ENCODE assay signal across 8 mouse cellular contexts in genomic region chr11:110409776-110410175, GRCm38 (mm10). TPM values are rescaled to one million over a fixed set of nuclear protein-coding genes. Genes with fewer than 3 reads are reported as not detected.
DNase-seq lines count a peak whose midpoint lies in the region; ATAC-seq and TF ChIP-seq lines count a peak whose summit lies in the region.

No protein-coding gene starts in this region.

- peak; percentile 19; the same call in 1 of the 2 replicates for ATAC-seq in liver, embryonic 15.5 days (ENCODE audit: insufficient read depth)
- ATAC-seq in cerebellum, adult (ENCODE audit: insufficient number of reproducible peaks, low FRiP score, low TSS enrichment): no peak

- no peak for TF ChIP-seq POLR2A in lung, adult 2 months (IDR thresholded peaks at IDR 0.05; ENCODE audit: borderline replicate concordance, extremely low read depth, low read depth, low read length)

- no peak overlapping the region for H3K9ac ChIP-seq in liver, embryonic 15.5 days

- no peak overlapping the region for H3K4me2 ChIP-seq in liver, embryonic 15.5 days

- H3K4me1 ChIP-seq in lung, adult 2 months (ENCODE audit: control insufficient read depth, insufficient read depth, low read length): no peaks in the 10 kb centered on the region; the same call in 1 of the 2 replicates
- peaks cover 17% of the 10 kb centered on the region for H3K4me1 ChIP-seq in liver, embryonic 15.5 days (replicated peaks)
- no peaks in the 10 kb centered on the region for H3K4me1 ChIP-seq in embryonic facial prominence, embryonic 10.5 days

- no peaks in the 10 kb centered on the region for H3K27me3 ChIP-seq in liver, embryonic 15.5 days
- H3K27me3 ChIP-seq in embryonic facial prominence, embryonic 10.5 days (replicated peaks; ENCODE audit: low read depth, poor library complexity, severe bottlenecking): no peaks in the 10 kb centered on the region

- H3K36me3 ChIP-seq in liver, embryonic 15.5 days (replicated peaks): no peaks in the 10 kb centered on the region
- H3K36me3 ChIP-seq in embryonic facial prominence, embryonic 10.5 days (replicated peaks): peaks cover 39% of the 10 kb centered on the region; the same call in 1 of the 2 replicates

- peak; percentile 56 for TF ChIP-seq CTCF in lung, adult 2 months (IDR thresholded peaks at IDR 0.05; ENCODE audit: insufficient read depth, low read length)

- peak; percentile 12 for DNase-seq in lung, adult 2 months
- no peak for DNase-seq in lung, adult 18-20 months
- DNase-seq in ZHBTc4 (ENCODE audit: low read depth, low spot score): peak; percentile 89
- DNase-seq in thymus, postnatal 10 days (ENCODE audit: low spot score in 2 of 2): peak; percentile 7 to 56
- DNase-seq in embryonic facial prominence, embryonic 10.5 days (ENCODE audit: low spot score): no peak
- no peak for DNase-seq in urinary bladder, postnatal 25 days (ENCODE audit: low spot score)

- no peak overlapping the region for H3K4me3 ChIP-seq in lung, adult 2 months (replicated peaks; ENCODE audit: extremely low read depth, low read depth, low read length)
- no peak overlapping the region for H3K4me3 ChIP-seq in liver, embryonic 15.5 days (replicated peaks)
- H3K4me3 ChIP-seq in embryonic facial prominence, embryonic 10.5 days: no peak overlapping the region

- 69% methylated on average over 9 of the region's 9 CpGs for WGBS in lung, adult 2 months
- 38% methylated on average over 9 of the region's 9 CpGs for WGBS in liver, embryonic 15.5 days (ENCODE audit: insufficient replicate concordance)
- 75% methylated on average over 9 of the region's 9 CpGs for WGBS in embryonic facial prominence, embryonic 10.5 days

- no peaks in the 10 kb centered on the region for H3K9me3 ChIP-seq in liver, embryonic 15.5 days (replicated peaks)
- no peaks in the 10 kb centered on the region for H3K9me3 ChIP-seq in embryonic facial prominence, embryonic 10.5 days

- no peak overlapping the region for H3K27ac ChIP-seq in liver, embryonic 15.5 days (replicated peaks)
- H3K27ac ChIP-seq in embryonic facial prominence, embryonic 10.5 days (replicated peaks): no peak overlapping the region

RNA-seq across cellular contexts. Expression of gene Map2k6, which starts 10.9 kb away (rescaled TPM):
- polyA plus RNA-seq in lung, adult 2 months (2012; rRNA removed): 2.1 and 2.3 TPM in 2 replicates
- 4.9 and 5.0 TPM in 2 replicates for polyA plus RNA-seq in liver, embryonic 15.5 days (2015; fragmentation: Nextera tagmentation; extraction: Ambion mirVana)
- polyA plus RNA-seq in embryonic facial prominence, embryonic 10.5 days (2016; fragmentation: Nextera tagmentation; extraction: Ambion mirVana): 43.9 and 46.4 TPM in 2 replicates

Comparison
In these comparisons a context has a peak if more than half of its experiments do, and no peak if none do; other contexts are left out.
1. DNase-seq: peak in lung, adult 2 months (single experiment), ZHBTc4 (single experiment) and thymus, postnatal 10 days (2 of 2); none in lung, adult 18-20 months (0 of 2), embryonic facial prominence, embryonic 10.5 days (single experiment) and urinary bladder, postnatal 25 days (single experiment).